Mouse (Mus musculus) kidney, embryonic 16.5 days (tissue): Measurements from ENCODE around the gene Ncam1. TPM values are rescaled to one million over a fixed set of nuclear protein-coding genes. Genes with fewer than 3 reads are reported as not detected.

Experiments
- ATAC-seq: fragments of 200-750 bp; cut with Nextera tagmentation; 2 replicates; pipeline ENCODE4 v1.8.0; 2017; ENCODE audit warnings: moderate TSS enrichment; ENCODE audit not compliant: low FRiP score, low TSS enrichment
- H3K27ac ChIP-seq: fragments of 300-500 bp; sonication (generic); 2 replicates; pipeline ENCODE4 v1.5.1; 2014; ENCODE audit warnings: low read length
- H3K27me3 ChIP-seq: fragments of 300-500 bp; sonication (generic); 2 replicates; pipeline ENCODE4 v1.6.1; 2014; ENCODE audit warnings: low read length, control low read depth, mixed read lengths; ENCODE audit not compliant: insufficient read depth
- H3K36me3 ChIP-seq: fragments of 300-500 bp; sonication (generic); 2 replicates; pipeline ENCODE4 v1.6.1; 2014; ENCODE audit warnings: low read length, control low read depth, mixed read lengths; ENCODE audit not compliant: insufficient read depth
- H3K4me1 ChIP-seq: fragments of 300-500 bp; sonication (generic); 2 replicates; pipeline ENCODE4 v1.6.1; 2014; ENCODE audit warnings: low read length, control low read depth, mixed read lengths; ENCODE audit not compliant: insufficient read depth
- H3K4me2 ChIP-seq: fragments of 300-500 bp; sonication (generic); replicated peaks from 2 replicates; pipeline ENCODE4 v1.6.1; 2014; ENCODE audit warnings: low read depth, low read length
- H3K4me3 ChIP-seq: fragments of 300-500 bp; sonication (generic); 2 replicates; pipeline ENCODE4 v1.5.1; 2014; ENCODE audit warnings: mild to moderate bottlenecking, low read length
- H3K9ac ChIP-seq: fragments of 300-500 bp; sonication (generic); replicated peaks from 2 replicates; pipeline ENCODE4 v1.6.1; 2014; ENCODE audit warnings: low read length
- H3K9me3 ChIP-seq: fragments of 300-500 bp; sonication (generic); 2 replicates; pipeline ENCODE4 v1.6.1; 2016; ENCODE audit warnings: low read length, control low read depth
- WGBS: fragments of 180-500 bp; shearing (Covaris S2); extraction: QIAGEN DNeasy Blood & Tissue Kit; methylation state at CpG from one replicate; pipeline ENCODE4 v1.1.7; 2014; 5-methylcytosine and 5-hydroxymethylcytosine counted together
- polyA plus RNA-seq: library from polyadenylated mRNA; unstranded; fragments of >200 nt; fragmentation: Nextera tagmentation; extraction: Ambion mirVana; gene quantifications from 2 replicates; pipeline ENCODE4 v1.2.1, GENCODE M21; 2015

The Ncam1 gene
- polyA plus RNA-seq, 1 experiment from 2014 or later, result 137 TPM

DNA sequence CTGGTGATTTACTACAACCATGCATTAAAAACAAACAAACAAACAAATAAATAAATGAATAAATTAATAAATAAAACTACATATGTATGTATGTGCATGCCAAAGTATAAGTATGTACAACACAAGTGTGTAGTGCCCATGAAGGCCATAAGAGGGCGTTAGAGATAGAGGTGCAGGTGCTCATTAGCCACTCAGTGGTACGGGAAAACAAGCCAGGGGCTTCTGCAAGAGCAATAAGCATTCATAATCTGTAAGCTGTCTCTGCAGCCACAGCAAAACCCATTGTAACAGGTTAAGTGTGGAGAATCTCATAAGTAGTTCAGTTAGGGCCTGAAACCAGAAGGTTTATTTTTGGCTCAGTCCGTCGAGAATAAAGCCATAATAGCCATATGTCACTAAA is 41.1 kb downstream of the Ncam1 start:
- Histone ChIP-seq H3K4me1 (peaks cover 39% of the 10 kb centered on the region), H3K27ac (peak overlapping the region; percentile 56)

DNA sequence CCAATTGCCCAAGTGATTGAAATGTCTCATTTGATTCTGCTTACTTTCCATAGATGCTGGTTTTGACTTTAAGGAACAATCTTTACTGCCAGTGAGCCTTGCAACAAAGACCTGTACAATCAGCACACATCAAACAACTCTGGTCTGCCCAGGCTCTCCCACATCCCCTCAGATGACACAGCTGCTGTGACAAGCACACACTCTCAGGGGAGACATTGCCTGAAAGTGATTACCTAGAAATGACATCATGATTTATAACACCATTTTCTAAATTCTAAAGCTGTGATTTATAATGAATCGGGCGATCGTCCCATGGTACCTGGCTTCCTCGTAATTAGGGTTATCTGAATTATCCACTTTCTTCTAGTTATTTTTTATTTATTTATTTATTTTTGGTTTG is 42.0 kb downstream of the Ncam1 start:
- H3K4me2 ChIP-seq, result no peak overlapping the region
- H3K4me1 ChIP-seq, result peaks cover 39% of the 10 kb centered on the region
- ATAC-seq, result no peak
- H3K9me3 ChIP-seq, result no peaks in the 10 kb centered on the region
- H3K9ac ChIP-seq, result no peak overlapping the region
- H3K36me3 ChIP-seq, result no peaks in the 10 kb centered on the region
- WGBS, result 62% methylated on average over 4 of the region's 4 CpGs
- H3K4me3 ChIP-seq, result no peak overlapping the region
- no peak overlapping the region for H3K27ac ChIP-seq
- H3K27me3 ChIP-seq, result no peaks in the 10 kb centered on the region

More for the DNA sequence above, 41.1 kb downstream of the Ncam1 start:
- H3K4me2 ChIP-seq, result no peak overlapping the region
- no peaks in the 10 kb centered on the region for H3K36me3 ChIP-seq
- 81% methylated on average over 4 of the region's 4 CpGs for WGBS
- H3K27me3 ChIP-seq, result no peaks in the 10 kb centered on the region
- H3K9me3 ChIP-seq, result no peaks in the 10 kb centered on the region
- no peak for ATAC-seq
- no peak overlapping the region for H3K4me3 ChIP-seq
- no peak overlapping the region for H3K9ac ChIP-seq

GRCm38 (mm10) chr9:49755214-49755613 is 43.5 kb downstream of the Ncam1 start:
- Histone ChIP-seq H3K4me2 (no peak overlapping the region), H3K9me3 (no peaks in the 10 kb centered on the region), H3K27ac (no peak overlapping the region), H3K27me3 (no peaks in the 10 kb centered on the region), H3K4me1 (peaks cover 45% of the 10 kb centered on the region), H3K4me3 (no peak overlapping the region), H3K9ac (no peak overlapping the region), H3K36me3 (no peaks in the 10 kb centered on the region)
- no peak for ATAC-seq
- 72% methylated on average over 4 of the region's 4 CpGs for WGBS

- no peak overlapping the region for H3K4me3 ChIP-seq
These were observed 47.3 kb downstream of the Ncam1 start for GRCm38 (mm10) chr9:49751466-49751865.

GRCm38 (mm10) chr9:49746176-49746575 is 52.5 kb downstream of the Ncam1 start:
- ATAC-seq, result no peak
- Histone ChIP-seq H3K27me3 (no peaks in the 10 kb centered on the region), H3K9me3 (no peaks in the 10 kb centered on the region), H3K36me3 (no peaks in the 10 kb centered on the region), H3K4me1 (peaks cover 33% of the 10 kb centered on the region), H3K4me3 (no peak overlapping the region), H3K4me2 (no peak overlapping the region), H3K27ac (no peak overlapping the region), H3K9ac (no peak overlapping the region)
- 59% methylated on average over 2 of the region's 2 CpGs for WGBS

More at GRCm38 (mm10) chr9:49751466-49751865, 47.3 kb downstream of the Ncam1 start:
- Histone ChIP-seq H3K4me1 (peaks cover 29% of the 10 kb centered on the region), H3K27ac (peak overlapping the region; percentile 65), H3K9ac (no peak overlapping the region), H3K4me2 (no peak overlapping the region), H3K36me3 (no peaks in the 10 kb centered on the region), H3K9me3 (no peaks in the 10 kb centered on the region), H3K27me3 (no peaks in the 10 kb centered on the region)
- whole genome bisulfite sequencing, result 36% methylated on average over 6 of the region's 6 CpGs
- no peak for ATAC-seq

GRCm38 (mm10) chr9:49745696-49746095 is 53.0 kb downstream of the Ncam1 start:
- Histone ChIP-seq H3K4me1 (peaks cover 29% of the 10 kb centered on the region), H3K36me3 (no peaks in the 10 kb centered on the region), H3K4me2 (no peak overlapping the region), H3K27me3 (no peaks in the 10 kb centered on the region), H3K9me3 (no peaks in the 10 kb centered on the region), H3K9ac (no peak overlapping the region), H3K27ac (peak overlapping the region; percentile 61; the same call in 1 of the 2 replicates), H3K4me3 (no peak overlapping the region)
- WGBS, result 7% methylated on average over 4 of the region's 4 CpGs
- peak; percentile 89 for ATAC-seq

GRCm38 (mm10) chr9:49744286-49744685 is 54.4 kb downstream of the Ncam1 start:
- H3K9ac ChIP-seq, result no peak overlapping the region
- no peak overlapping the region for H3K27ac ChIP-seq
- H3K4me3 ChIP-seq, result no peak overlapping the region
- no peak for ATAC-seq
- H3K9me3 ChIP-seq, result no peaks in the 10 kb centered on the region
- H3K4me2 ChIP-seq, result no peak overlapping the region
- H3K4me1 ChIP-seq, result peaks cover 29% of the 10 kb centered on the region
- no peaks in the 10 kb centered on the region for H3K27me3 ChIP-seq
- 48% methylated on average over 2 of the region's 2 CpGs for WGBS
- H3K36me3 ChIP-seq, result no peaks in the 10 kb centered on the region

GRCm38 (mm10) chr9:49739935-49740334 is 58.8 kb downstream of the Ncam1 start:
- Histone ChIP-seq H3K9me3 (no peaks in the 10 kb centered on the region), H3K27me3 (no peaks in the 10 kb centered on the region), H3K4me1 (peaks cover 9% of the 10 kb centered on the region), H3K27ac (no peak overlapping the region), H3K4me2 (no peak overlapping the region), H3K9ac (no peak overlapping the region), H3K4me3 (no peak overlapping the region), H3K36me3 (no peaks in the 10 kb centered on the region)
- ATAC-seq, result no peak
- WGBS, result 85% methylated on average over 6 of the region's 6 CpGs

- Histone ChIP-seq H3K4me3 (no peak overlapping the region), H3K27me3 (no peaks in the 10 kb centered on the region), H3K27ac (no peak overlapping the region), H3K4me1 (peaks cover 16% of the 10 kb centered on the region; the same call in 1 of the 2 replicates), H3K9ac (no peak overlapping the region), H3K36me3 (no peaks in the 10 kb centered on the region), H3K9me3 (no peaks in the 10 kb centered on the region), H3K4me2 (no peak overlapping the region)
- no peak for ATAC-seq
- 82% methylated on average over 1 of the region's 1 CpGs for WGBS
These were observed 60.2 kb downstream of the Ncam1 start for GRCm38 (mm10) chr9:49738546-49738945.

GRCm38 (mm10) chr9:49737166-49737565 is 61.6 kb downstream of the Ncam1 start:
- Histone ChIP-seq H3K4me1 (peaks cover 16% of the 10 kb centered on the region; the same call in 1 of the 2 replicates), H3K9me3 (no peaks in the 10 kb centered on the region), H3K4me2 (no peak overlapping the region), H3K36me3 (no peaks in the 10 kb centered on the region), H3K27ac (no peak overlapping the region), H3K9ac (no peak overlapping the region), H3K27me3 (no peaks in the 10 kb centered on the region), H3K4me3 (no peak overlapping the region)
- 86% methylated on average over 6 of the region's 6 CpGs for WGBS
- ATAC-seq, result no peak
